Mouse (Mus musculus) forebrain, embryonic 10.5 days (tissue): ENCODE results near the gene Abcc10. TPM values are rescaled to one million over a fixed set of nuclear protein-coding genes. Genes with fewer than 3 reads are reported as not detected.

Source experiments
- DNase-seq: peaks from one replicate; pipeline ENCODE4 v3.0.0-alpha.2; 2017; ENCODE audit warnings: low spot score; ENCODE audit errors: extremely low spot score
- H3K27ac ChIP-seq: fragments of 300-500 bp; sonication (generic); 2 replicates; pipeline ENCODE4 v1.5.1; 2016; ENCODE audit warnings: mild to moderate bottlenecking
- H3K27me3 ChIP-seq: fragments of 300-500 bp; sonication (generic); 2 replicates; pipeline ENCODE4 v1.6.1; 2016; ENCODE audit warnings: mild to moderate bottlenecking; ENCODE audit not compliant: poor library complexity, severe bottlenecking
- H3K36me3 ChIP-seq: fragments of 300-500 bp; sonication (generic); replicated peaks from 2 replicates; pipeline ENCODE4 v1.6.1; 2016; ENCODE audit warnings: mild to moderate bottlenecking, moderate library complexity
- H3K4me1 ChIP-seq: fragments of 300-500 bp; sonication (generic); 2 replicates; pipeline ENCODE4 v1.6.1; 2016
- H3K4me3 ChIP-seq: fragments of 300-500 bp; sonication (generic); 2 replicates; pipeline ENCODE4 v1.5.1; 2016; ENCODE audit warnings: mild to moderate bottlenecking, moderate library complexity
- H3K9me3 ChIP-seq: fragments of 300-500 bp; sonication (generic); 2 replicates; pipeline ENCODE4 v1.6.1; 2016; ENCODE audit warnings: mild to moderate bottlenecking, moderate library complexity
- WGBS: fragments of 180-500 bp; shearing (Covaris S2); methylation state at CpG from one replicate; pipeline ENCODE4 v1.1.7; 2016; 5-methylcytosine and 5-hydroxymethylcytosine counted together
- polyA plus RNA-seq: library from polyadenylated mRNA; unstranded; fragments of >200 nt; fragmentation: Nextera tagmentation; extraction: Ambion mirVana; gene quantifications from 2 replicates; pipeline ENCODE4 v1.2.1, GENCODE M21; 2016

Abcc10 gene
- polyA plus RNA-seq = 5.8 and 6.1 TPM in 2 replicates

GRCm38 (mm10) chr17:46327906-46328534 lies at the start of gene Abcc10:
Gene Abcc10, minus strand, starts transcription at chr17:46328352.
- H3K27me3 ChIP-seq = no peaks in the 10 kb centered on the region
- no peaks in the 10 kb centered on the region for H3K9me3 ChIP-seq
- WGBS = under 1% methylated on average over 40 of the region's 40 CpGs
- peak within 1 kb of the TSS; percentile 92 for H3K27ac ChIP-seq
- H3K36me3 ChIP-seq = peaks cover 16% of the 10 kb centered on the region
- H3K4me3 ChIP-seq = peak within 1 kb of the TSS; percentile 83
- peak; percentile 95 for DNase-seq
- H3K4me1 ChIP-seq = peaks cover 17% of the 10 kb centered on the region

GRCm38 (mm10) chr17:46371783-46372182 lies 43.6 kb upstream of the Abcc10 start:
- 76% methylated on average over 3 of the region's 3 CpGs for WGBS
- no peak for DNase-seq

GRCm38 (mm10) chr17:46351026-46351700 lies 23.0 kb upstream of the Abcc10 start:
- Histone ChIP-seq H3K36me3 (no peaks in the 10 kb centered on the region), H3K27me3 (no peaks in the 10 kb centered on the region), H3K4me3 (no peak overlapping the region), H3K4me1 (no peaks in the 10 kb centered on the region), H3K27ac (no peak overlapping the region), H3K9me3 (peaks cover 54% of the 10 kb centered on the region)
- no peak for DNase-seq
- 88% methylated on average over 8 of the region's 8 CpGs for WGBS

More at GRCm38 (mm10) chr17:46371783-46372182, 43.6 kb upstream of the Abcc10 start:
- no peaks in the 10 kb centered on the region for H3K36me3 ChIP-seq
- peaks cover 8% of the 10 kb centered on the region for H3K9me3 ChIP-seq
- no peak overlapping the region for H3K4me3 ChIP-seq
- H3K27me3 ChIP-seq = no peaks in the 10 kb centered on the region
- no peak overlapping the region for H3K27ac ChIP-seq
- H3K4me1 ChIP-seq = no peaks in the 10 kb centered on the region

GRCm38 (mm10) chr17:46341208-46341607 lies 13.1 kb upstream of the Abcc10 start:
- Histone ChIP-seq H3K36me3 (no peaks in the 10 kb centered on the region), H3K27me3 (no peaks in the 10 kb centered on the region), H3K4me3 (no peak overlapping the region), H3K4me1 (no peaks in the 10 kb centered on the region), H3K27ac (no peak overlapping the region), H3K9me3 (peaks cover 25% of the 10 kb centered on the region)
- no peak for DNase-seq
- WGBS = 83% methylated on average over 7 of the region's 7 CpGs

- Histone ChIP-seq H3K27me3 (no peaks in the 10 kb centered on the region), H3K36me3 (no peaks in the 10 kb centered on the region), H3K9me3 (0 out of 2 replicates have a peak, but pooled peaks cover 4% of the 10 kb centered on the region), H3K4me3 (no peak overlapping the region), H3K27ac (no peak overlapping the region), H3K4me1 (no peaks in the 10 kb centered on the region)
- no peak for DNase-seq
- 24% methylated on average over 5 of the region's 5 CpGs for WGBS
These were observed 8.3 kb upstream of the Abcc10 start for GRCm38 (mm10) chr17:46336475-46336874.

- Histone ChIP-seq H3K36me3 (peaks cover 9% of the 10 kb centered on the region), H3K27me3 (no peaks in the 10 kb centered on the region), H3K4me3 (peak overlapping the region; percentile 83), H3K27ac (peak overlapping the region; percentile 92), H3K9me3 (0 out of 2 replicates have a peak, but pooled peaks cover 2% of the 10 kb centered on the region), H3K4me1 (peaks cover 17% of the 10 kb centered on the region)
- no peak for DNase-seq
- WGBS = 74% methylated on average over 6 of the region's 6 CpGs
These were observed 571 bp upstream of the Abcc10 start for GRCm38 (mm10) chr17:46328723-46329122.

GRCm38 (mm10) chr17:46327413-46327905 lies 693 bp downstream of the Abcc10 start:
- no peak for DNase-seq
- WGBS = 5% methylated on average over 27 of the region's 27 CpGs
- Histone ChIP-seq H3K36me3 (peaks cover 20% of the 10 kb centered on the region), H3K27ac (peak overlapping the region; percentile 92), H3K9me3 (no peaks in the 10 kb centered on the region), H3K27me3 (no peaks in the 10 kb centered on the region), H3K4me3 (peak overlapping the region; percentile 83), H3K4me1 (peaks cover 17% of the 10 kb centered on the region)

GRCm38 (mm10) chr17:46322046-46322823 lies 5.9 kb downstream of the Abcc10 start:
- H3K4me1 ChIP-seq = peaks cover 8% of the 10 kb centered on the region
- DNase-seq = no peak
- no peak overlapping the region for H3K27ac ChIP-seq
- WGBS = 92% methylated on average over 14 of the region's 14 CpGs
- H3K36me3 ChIP-seq = peaks cover 39% of the 10 kb centered on the region
- H3K27me3 ChIP-seq = no peaks in the 10 kb centered on the region
- H3K4me3 ChIP-seq = no peak overlapping the region
- H3K9me3 ChIP-seq = no peaks in the 10 kb centered on the region

- WGBS = 83% methylated on average over 6 of the region's 6 CpGs
- no peak for DNase-seq
- H3K36me3 ChIP-seq = peaks cover 39% of the 10 kb centered on the region
These were observed 7.7 kb downstream of the Abcc10 start for GRCm38 (mm10) chr17:46320492-46320891.

GRCm38 (mm10) chr17:46315813-46316212 lies 12.3 kb downstream of the Abcc10 start:
- peaks cover 4% of the 10 kb centered on the region for H3K36me3 ChIP-seq
- H3K27ac ChIP-seq = no peak overlapping the region
- DNase-seq = no peak
- no peak overlapping the region for H3K4me3 ChIP-seq
- no peaks in the 10 kb centered on the region for H3K4me1 ChIP-seq
- WGBS = 90% methylated on average over 10 of the region's 10 CpGs
- no peaks in the 10 kb centered on the region for H3K9me3 ChIP-seq
- no peaks in the 10 kb centered on the region for H3K27me3 ChIP-seq

More at GRCm38 (mm10) chr17:46320492-46320891, 7.7 kb downstream of the Abcc10 start:
- no peaks in the 10 kb centered on the region for H3K27me3 ChIP-seq
- H3K27ac ChIP-seq = no peak overlapping the region
- H3K4me3 ChIP-seq = no peak overlapping the region
- no peaks in the 10 kb centered on the region for H3K9me3 ChIP-seq
- H3K4me1 ChIP-seq = no peaks in the 10 kb centered on the region

GRCm38 (mm10) chr17:46313135-46313715 lies 14.9 kb downstream of the Abcc10 start:
- no peaks in the 10 kb centered on the region for H3K4me1 ChIP-seq
- H3K27me3 ChIP-seq = no peaks in the 10 kb centered on the region
- 90% methylated on average over 9 of the region's 9 CpGs for WGBS
- no peaks in the 10 kb centered on the region for H3K36me3 ChIP-seq
- H3K27ac ChIP-seq = no peak overlapping the region
- H3K4me3 ChIP-seq = no peak overlapping the region
- DNase-seq = no peak
- H3K9me3 ChIP-seq = no peaks in the 10 kb centered on the region

- H3K4me1 ChIP-seq = no peaks in the 10 kb centered on the region
- H3K9me3 ChIP-seq = no peaks in the 10 kb centered on the region
- no peak overlapping the region for H3K27ac ChIP-seq
- DNase-seq = no peak
- 90% methylated on average over 10 of the region's 10 CpGs for WGBS
- no peaks in the 10 kb centered on the region for H3K36me3 ChIP-seq
- no peak overlapping the region for H3K4me3 ChIP-seq
- H3K27me3 ChIP-seq = no peaks in the 10 kb centered on the region
These were observed 17.6 kb downstream of the Abcc10 start for GRCm38 (mm10) chr17:46310515-46310914.
